Mouse (Mus musculus): ENCODE results near the gene Mlec. TPM values are rescaled to one million over a fixed set of nuclear protein-coding genes. Genes with fewer than 3 reads are reported as not detected.

Mlec gene
- polyA plus RNA-seq, 1 experiment from 2014 or later = 15.0 TPM

DNA sequence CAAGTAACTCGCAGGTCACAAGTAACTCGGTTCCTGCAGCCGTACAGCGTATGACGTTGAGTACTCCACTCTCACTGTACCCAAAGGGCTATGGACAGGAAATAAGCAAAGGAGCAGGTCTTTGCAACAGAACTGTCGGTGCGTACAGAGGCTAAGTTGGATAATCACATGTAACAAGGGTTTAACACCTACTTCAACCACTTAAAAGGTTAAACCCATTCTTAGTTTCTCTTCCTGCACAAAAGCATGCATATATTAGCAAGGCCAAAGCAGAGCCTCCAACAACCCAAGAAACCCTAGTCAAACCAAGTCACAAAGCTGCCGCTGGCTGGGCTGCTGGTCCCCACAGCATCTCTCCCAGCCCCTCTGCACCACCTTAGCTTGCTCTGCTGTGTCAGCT is 25.5 kb downstream of the Mlec start:
- H3K9me3 ChIP-seq (ENCODE audit: low read length) = no peaks in the 10 kb centered on the region
- no peak overlapping the region for H3K9ac ChIP-seq (replicated peaks; ENCODE audit: low read depth)
- H3K27ac ChIP-seq (ENCODE audit: low read length) = no peak overlapping the region
- DNase-seq (ENCODE audit: low spot score) (no peak), ATAC-seq (no peak)
- no peaks in the 10 kb centered on the region for H3K27me3 ChIP-seq (replicated peaks; ENCODE audit: insufficient read depth, low read length)
- no peak overlapping the region for H3K4me2 ChIP-seq (replicated peaks; ENCODE audit: low read depth, low read length)
- peaks cover 5% of the 10 kb centered on the region; the same call in 1 of the 2 replicates for H3K4me1 ChIP-seq (ENCODE audit: insufficient read depth, low read depth, low read length)
- no peak for TF ChIP-seq EP300 (IDR thresholded peaks at IDR 0.05)
- no peak for TF ChIP-seq CTCF (IDR thresholded peaks at IDR 0.05)
- H3K4me3 ChIP-seq (ENCODE audit: low read depth, low read length) = no peak overlapping the region
- 75% methylated on average over 8 of the region's 8 CpGs for WGBS
- peaks cover 7% of the 10 kb centered on the region for H3K36me3 ChIP-seq (ENCODE audit: insufficient read depth, low read length)

DNA sequence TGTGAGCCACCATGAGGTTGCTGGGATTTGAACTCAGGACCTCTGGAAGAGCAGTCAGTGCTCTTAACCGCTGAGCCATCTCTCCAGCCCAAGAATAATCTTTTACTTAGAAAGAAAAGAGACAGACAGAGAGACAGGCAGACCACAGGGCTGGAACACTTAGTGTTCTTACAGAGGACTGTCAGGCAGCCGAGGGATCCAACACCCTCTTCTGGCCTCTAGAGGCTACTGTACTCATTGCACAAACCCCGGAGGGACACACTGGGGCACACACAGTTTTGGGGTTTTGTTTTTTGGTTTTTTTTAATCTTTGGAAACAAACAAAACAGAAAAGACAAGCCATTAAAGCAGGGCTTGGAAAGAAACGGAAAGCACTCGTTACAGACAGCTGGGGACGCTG is 28.7 kb downstream of the Mlec start:
- peak; percentile 17; the same call in 1 of the 2 replicates for TF ChIP-seq CTCF (IDR thresholded peaks at IDR 0.05)
- TF ChIP-seq EP300 (IDR thresholded peaks at IDR 0.05) = no peak
- 85% methylated on average over 6 of the region's 6 CpGs for WGBS
- Histone ChIP-seq H3K4me2 (replicated peaks; ENCODE audit: low read depth, low read length) (no peak overlapping the region), H3K36me3 (ENCODE audit: insufficient read depth, low read length) (peaks cover 12% of the 10 kb centered on the region), H3K27me3 (replicated peaks; ENCODE audit: insufficient read depth, low read length) (no peaks in the 10 kb centered on the region), H3K4me3 (ENCODE audit: low read depth, low read length) (no peak overlapping the region), H3K4me1 (ENCODE audit: insufficient read depth, low read depth, low read length) (peaks cover 5% of the 10 kb centered on the region; the same call in 1 of the 2 replicates), H3K27ac (ENCODE audit: low read length) (no peak overlapping the region), H3K9me3 (ENCODE audit: low read length) (no peaks in the 10 kb centered on the region), H3K9ac (replicated peaks; ENCODE audit: low read depth) (no peak overlapping the region)
- DNase-seq (ENCODE audit: low spot score) = no peak
- ATAC-seq = no peak

DNA sequence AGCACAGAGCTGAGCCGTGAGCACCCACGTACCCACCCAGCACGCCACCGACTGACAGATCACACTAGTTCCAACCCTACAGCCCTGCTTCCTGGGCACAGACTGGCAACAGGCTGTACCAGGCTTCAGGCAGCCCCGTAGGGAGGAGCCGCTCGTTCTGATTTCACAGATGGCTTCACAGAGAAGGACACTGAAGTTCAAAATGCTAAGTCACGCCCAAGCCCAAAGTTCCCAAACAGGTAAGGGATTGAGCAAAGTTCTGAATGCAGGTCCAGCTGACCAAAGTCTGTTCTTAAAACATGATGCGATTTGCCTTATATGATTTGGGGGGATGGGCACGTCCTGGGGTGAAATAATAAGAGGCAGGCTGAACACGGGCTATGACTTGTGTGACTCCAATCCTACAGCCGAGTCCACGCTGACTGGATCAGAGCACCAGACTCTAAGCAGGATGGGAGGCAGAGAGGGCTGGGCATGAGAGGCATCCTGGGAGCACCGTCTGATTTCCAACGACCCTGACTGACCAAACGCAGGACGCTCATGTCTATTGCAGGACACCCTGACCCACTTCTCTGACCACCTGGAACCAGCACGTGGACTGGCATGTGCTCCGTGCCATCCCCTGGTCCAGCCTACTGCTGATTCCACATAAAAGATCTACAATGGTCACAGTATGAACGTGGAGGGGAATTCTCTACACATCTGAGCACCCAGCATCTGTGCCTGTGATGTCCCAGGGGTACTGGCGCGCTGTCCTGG is 30.4 kb downstream of the Mlec start:
- Histone ChIP-seq H3K36me3 (ENCODE audit: insufficient read depth, low read length) (peaks cover 12% of the 10 kb centered on the region), H3K9me3 (ENCODE audit: low read length) (no peaks in the 10 kb centered on the region), H3K27ac (ENCODE audit: low read length) (no peak overlapping the region), H3K4me3 (ENCODE audit: low read depth, low read length) (no peak overlapping the region), H3K4me1 (ENCODE audit: insufficient read depth, low read depth, low read length) (no peaks in the 10 kb centered on the region), H3K27me3 (replicated peaks; ENCODE audit: insufficient read depth, low read length) (no peaks in the 10 kb centered on the region), H3K9ac (replicated peaks; ENCODE audit: low read depth) (no peak overlapping the region), H3K4me2 (replicated peaks; ENCODE audit: low read depth, low read length) (no peak overlapping the region)
- ATAC-seq (no peak), DNase-seq (ENCODE audit: low spot score) (no peak)
- WGBS = 95% methylated on average over 22 of the region's 22 CpGs
- no peak for TF ChIP-seq CTCF (IDR thresholded peaks at IDR 0.05)
- TF ChIP-seq EP300 (IDR thresholded peaks at IDR 0.05) = no peak

DNA sequence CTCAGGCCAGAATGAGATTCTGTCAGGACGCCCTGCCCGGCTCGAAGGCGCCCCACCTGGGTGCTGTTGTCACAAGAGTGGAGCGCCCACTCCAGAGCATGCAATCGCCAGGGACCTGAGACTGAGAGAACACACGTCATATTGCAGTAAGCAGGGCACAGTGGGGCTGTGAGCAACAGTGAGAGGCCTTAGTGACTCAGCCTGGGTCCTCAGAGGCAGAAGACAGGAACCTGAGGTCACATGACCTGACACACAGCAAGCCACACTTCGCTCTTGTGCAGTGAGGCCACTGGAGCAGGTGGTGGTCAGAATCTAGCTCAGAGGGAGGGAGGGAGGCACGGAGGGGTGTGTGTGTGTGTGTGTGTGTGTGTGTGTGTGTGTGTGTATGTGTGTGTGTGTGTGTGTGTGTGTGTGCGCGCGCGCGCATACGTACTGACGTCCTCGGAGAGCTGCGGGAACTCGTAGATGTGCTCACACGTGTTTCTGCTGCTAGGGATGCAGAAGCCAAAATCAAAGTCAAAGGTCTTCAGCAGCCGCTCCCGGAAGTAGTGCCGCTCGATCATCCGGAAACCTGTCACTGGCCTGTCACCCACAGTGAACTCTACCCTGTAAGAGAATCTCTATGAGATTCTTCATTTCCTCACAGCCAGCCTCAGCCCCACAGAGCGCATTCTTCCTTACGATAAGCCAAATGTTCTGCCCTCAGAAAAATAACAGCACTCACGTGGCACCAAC is 31.2 kb downstream of the Mlec start:
- DNase-seq (ENCODE audit: low spot score) = no peak
- no peak overlapping the region for H3K9ac ChIP-seq (replicated peaks; ENCODE audit: low read depth)
- H3K27me3 ChIP-seq (replicated peaks; ENCODE audit: insufficient read depth, low read length) = no peaks in the 10 kb centered on the region
- no peak overlapping the region for H3K27ac ChIP-seq (ENCODE audit: low read length)
- H3K4me2 ChIP-seq (replicated peaks; ENCODE audit: low read depth, low read length) = no peak overlapping the region
- WGBS = 84% methylated on average over 28 of the region's 28 CpGs
- H3K4me3 ChIP-seq (ENCODE audit: low read depth, low read length) = no peak overlapping the region
- no peak for ATAC-seq
- TF ChIP-seq EP300 (IDR thresholded peaks at IDR 0.05) (no peak), CTCF (IDR thresholded peaks at IDR 0.05) (no peak)
- no peaks in the 10 kb centered on the region for H3K9me3 ChIP-seq (ENCODE audit: low read length)
- peaks cover 12% of the 10 kb centered on the region for H3K36me3 ChIP-seq (ENCODE audit: insufficient read depth, low read length)
- no peaks in the 10 kb centered on the region for H3K4me1 ChIP-seq (ENCODE audit: insufficient read depth, low read depth, low read length)

DNA sequence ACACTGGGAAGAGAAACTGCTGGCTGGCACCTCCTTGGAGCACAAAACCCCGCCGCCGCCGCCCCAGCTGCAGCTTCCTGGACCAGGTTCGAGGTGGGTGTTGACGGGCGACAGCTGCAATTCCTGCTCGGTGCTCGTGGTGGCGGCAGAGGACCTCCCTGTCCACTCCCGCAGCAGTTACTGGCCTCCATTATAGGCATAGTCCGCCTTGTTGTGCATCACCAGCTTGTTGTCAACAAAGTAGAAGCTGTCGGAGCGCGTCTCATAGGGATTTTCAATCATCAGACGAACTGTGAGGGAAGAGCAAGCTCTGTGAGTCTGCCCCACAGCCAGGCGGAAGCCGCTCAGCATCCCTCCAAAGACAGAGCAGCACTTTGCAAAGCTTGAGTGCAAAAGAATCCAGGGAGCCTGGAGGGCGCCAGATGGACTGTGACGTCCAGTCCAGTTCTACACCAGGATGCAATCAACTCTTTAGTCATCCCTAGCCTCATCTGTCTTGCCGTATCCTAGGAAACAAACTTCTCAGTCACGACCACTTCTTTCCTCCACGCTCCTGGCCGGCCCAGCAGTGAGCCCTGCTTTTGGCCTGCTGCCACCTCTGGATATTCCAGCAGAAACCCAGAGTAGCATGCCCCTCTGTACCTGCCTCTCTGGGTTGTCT is 32.6 kb downstream of the Mlec start:
- Histone ChIP-seq H3K36me3 (ENCODE audit: insufficient read depth, low read length) (peaks cover 11% of the 10 kb centered on the region), H3K9ac (replicated peaks; ENCODE audit: low read depth) (no peak overlapping the region), H3K9me3 (ENCODE audit: low read length) (no peaks in the 10 kb centered on the region), H3K27me3 (replicated peaks; ENCODE audit: insufficient read depth, low read length) (no peaks in the 10 kb centered on the region), H3K27ac (ENCODE audit: low read length) (no peak overlapping the region), H3K4me1 (ENCODE audit: insufficient read depth, low read depth, low read length) (no peaks in the 10 kb centered on the region), H3K4me3 (ENCODE audit: low read depth, low read length) (no peak overlapping the region), H3K4me2 (replicated peaks; ENCODE audit: low read depth, low read length) (no peak overlapping the region)
- peak; percentile 91 for ATAC-seq
- peak; percentile 91 for DNase-seq (ENCODE audit: low spot score)
- TF ChIP-seq CTCF (IDR thresholded peaks at IDR 0.05) (peak; percentile 99), EP300 (IDR thresholded peaks at IDR 0.05) (no peak)
- 22% methylated on average over 24 of the region's 24 CpGs for WGBS

DNA sequence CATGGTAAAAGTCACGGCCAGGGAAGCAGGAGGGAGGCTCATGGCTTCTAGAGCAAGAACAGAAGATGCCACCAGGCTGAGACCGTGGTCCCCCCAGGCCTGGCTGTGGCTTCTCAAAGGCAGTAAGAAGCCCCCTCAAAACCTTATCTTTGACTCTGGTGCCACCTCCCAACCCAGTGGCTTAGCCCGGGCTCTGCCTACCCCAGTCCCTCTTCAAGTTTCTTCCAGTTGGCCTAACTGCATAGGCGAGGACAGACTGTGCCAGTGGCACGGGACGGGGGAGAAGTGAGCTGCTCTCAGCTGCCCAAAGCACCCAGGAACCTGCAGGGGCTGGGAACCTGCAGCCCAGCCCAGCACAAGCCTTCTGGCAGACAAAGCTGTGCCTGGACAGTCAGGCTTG is 33.3 kb downstream of the Mlec start:
- 92% methylated on average over 6 of the region's 6 CpGs for WGBS
- Histone ChIP-seq H3K9me3 (ENCODE audit: low read length) (no peaks in the 10 kb centered on the region), H3K9ac (replicated peaks; ENCODE audit: low read depth) (no peak overlapping the region), H3K4me2 (replicated peaks; ENCODE audit: low read depth, low read length) (no peak overlapping the region), H3K4me1 (ENCODE audit: insufficient read depth, low read depth, low read length) (no peaks in the 10 kb centered on the region), H3K27me3 (replicated peaks; ENCODE audit: insufficient read depth, low read length) (no peaks in the 10 kb centered on the region), H3K27ac (ENCODE audit: low read length) (no peak overlapping the region), H3K4me3 (ENCODE audit: low read depth, low read length) (no peak overlapping the region), H3K36me3 (ENCODE audit: insufficient read depth, low read length) (0 out of 2 replicates have a peak, but pooled peaks cover 6% of the 10 kb centered on the region)
- TF ChIP-seq CTCF (IDR thresholded peaks at IDR 0.05) = no peak
- TF ChIP-seq EP300 (IDR thresholded peaks at IDR 0.05) = no peak
- DNase-seq (ENCODE audit: low spot score) = no peak
- ATAC-seq = peak; percentile 3; the same call in 1 of the 2 replicates

Measured in lung, postnatal 0 days (tissue).